Mouse (Mus musculus) lung, adult 2 months (tissue): ENCODE data around the gene Hook2. TPM values are rescaled to one million over a fixed set of nuclear protein-coding genes. Genes with fewer than 3 reads are reported as not detected.

ENCODE experiments used
- DNase-seq: peaks from one replicate; pipeline ENCODE4 v3.0.0; 2022
- H3K4me1 ChIP-seq: fragments of 200-500 bp; 2 replicates; pipeline ENCODE4 v1.6.1; 2011; ENCODE audit warnings: low read length; ENCODE audit not compliant: control insufficient read depth, insufficient read depth
- H3K4me3 ChIP-seq: fragments of 200-500 bp; replicated peaks from 2 replicates; pipeline ENCODE3; 2011; ENCODE audit warnings: low read depth, mild to moderate bottlenecking, control low read depth, low read length; ENCODE audit errors: extremely low read depth
- CTCF ChIP-seq: fragments of 200-500 bp; IDR thresholded peaks from 2 replicates; pipeline ENCODE4 v1.5.1; 2011; ENCODE audit warnings: mild to moderate bottlenecking, low read length, control low read depth; ENCODE audit not compliant: insufficient read depth
- POLR2A ChIP-seq: fragments of 200-500 bp; IDR thresholded peaks from 2 replicates; pipeline ENCODE4 v1.6.1; 2011; ENCODE audit warnings: low read depth, mild to moderate bottlenecking, control low read depth, low read length, borderline replicate concordance; ENCODE audit errors: extremely low read depth
- WGBS: fragments of 180-500 bp; shearing (Covaris S2); methylation state at CpG from one replicate; pipeline ENCODE4 v1.1.7; 2018; 5-methylcytosine and 5-hydroxymethylcytosine counted together
- polyA plus RNA-seq: library from polyadenylated mRNA; depleted of rRNA; stranded (reverse); fragments of >200 nt; gene quantifications from 2 replicates; pipeline ENCODE4 v1.2.3, GENCODE M21; 2012

Hook2 gene
- polyA plus RNA-seq, 1 experiment: 10.5 TPM

DNA sequence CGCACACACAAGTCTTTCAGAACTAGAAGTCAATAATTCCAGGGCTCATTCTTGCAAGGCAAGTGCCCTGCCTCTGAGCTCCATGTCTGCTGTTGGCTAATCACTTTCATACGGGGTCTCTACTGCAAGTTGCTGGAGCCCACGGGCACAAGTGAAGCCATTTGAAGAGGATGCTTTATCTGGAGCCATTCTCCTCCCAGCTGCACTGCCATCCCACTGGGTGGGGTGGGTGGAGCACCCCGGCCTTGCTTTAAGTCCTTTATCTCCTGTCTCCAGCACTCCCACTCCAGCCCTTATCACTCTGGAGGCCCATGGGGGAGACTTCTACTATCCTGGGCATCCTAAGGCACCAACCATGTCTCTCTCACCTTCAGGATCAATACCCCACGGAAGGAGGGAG is 19.5 kb upstream of the Hook2 start:
- DNase-seq: no peak
- no peak overlapping the region for H3K4me3 ChIP-seq
- 62% methylated on average over 5 of the region's 5 CpGs for WGBS
- no peak for TF ChIP-seq POLR2A
- TF ChIP-seq CTCF: no peak
- H3K4me1 ChIP-seq: peaks cover 12% of the 10 kb centered on the region

DNA sequence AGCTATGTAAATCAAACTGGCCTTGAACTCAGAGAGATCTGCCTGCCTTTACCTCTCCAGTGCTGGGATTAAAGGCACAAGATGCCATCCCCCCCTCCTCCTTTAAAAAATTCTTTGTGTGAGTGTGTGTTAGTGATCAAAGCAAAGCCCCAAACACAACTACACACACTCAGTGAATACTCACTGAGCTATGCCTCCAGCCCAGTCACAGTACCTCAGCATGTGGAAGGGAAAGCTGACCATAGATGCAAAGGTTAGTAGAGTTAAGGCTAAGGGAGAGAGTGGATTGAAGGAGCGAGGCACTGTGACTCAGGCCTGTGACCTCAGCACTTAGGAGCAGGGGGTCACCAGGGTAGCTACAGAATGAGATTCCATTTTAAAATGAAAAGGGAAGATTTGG is 17.3 kb upstream of the Hook2 start:
- 96% methylated on average over 1 of the region's 1 CpGs for WGBS
- no peak for TF ChIP-seq CTCF
- TF ChIP-seq POLR2A: no peak
- H3K4me1 ChIP-seq: peaks cover 11% of the 10 kb centered on the region
- DNase-seq: no peak
- H3K4me3 ChIP-seq: no peak overlapping the region

DNA sequence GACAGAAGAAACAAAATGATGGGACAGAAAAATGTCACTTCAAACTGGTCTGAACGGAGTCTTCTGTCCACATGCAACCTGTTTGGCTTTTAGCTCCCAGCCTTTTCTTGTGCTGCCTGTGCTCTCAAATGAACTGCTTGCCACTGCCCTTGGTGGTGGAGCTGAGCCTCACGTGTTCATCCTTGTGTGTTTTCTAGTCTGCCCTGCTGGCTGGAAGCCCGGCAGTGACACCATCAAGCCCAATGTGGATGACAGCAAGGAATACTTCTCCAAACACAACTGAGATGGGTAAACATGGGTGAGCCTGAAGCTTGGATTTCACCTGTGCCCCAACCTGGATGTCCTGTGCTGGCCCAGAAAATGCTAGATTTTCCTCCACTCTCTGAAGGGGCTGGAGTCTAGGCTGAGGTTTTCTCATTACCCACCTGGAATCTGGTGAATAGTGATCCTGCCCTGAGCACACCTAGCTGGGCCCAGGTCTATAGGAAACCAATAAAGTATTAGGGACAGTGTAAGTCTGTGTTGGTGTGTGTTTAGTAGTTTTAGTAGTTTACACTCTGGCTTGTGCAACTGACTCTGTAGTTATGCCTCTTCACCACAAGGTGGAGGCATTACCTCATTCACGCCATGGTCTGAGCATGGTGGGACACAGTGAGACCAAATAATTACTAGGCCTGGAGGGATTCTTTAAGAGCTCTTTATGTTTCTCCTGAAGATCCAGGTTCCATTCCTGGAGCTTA is 16.4 kb upstream of the Hook2 start:
- no peak overlapping the region for H3K4me3 ChIP-seq
- 47% methylated on average over 4 of the region's 4 CpGs for WGBS
- peak; percentile 54 for DNase-seq
- TF ChIP-seq CTCF (peak; percentile 77), POLR2A (no peak)
- peaks cover 14% of the 10 kb centered on the region for H3K4me1 ChIP-seq

DNA sequence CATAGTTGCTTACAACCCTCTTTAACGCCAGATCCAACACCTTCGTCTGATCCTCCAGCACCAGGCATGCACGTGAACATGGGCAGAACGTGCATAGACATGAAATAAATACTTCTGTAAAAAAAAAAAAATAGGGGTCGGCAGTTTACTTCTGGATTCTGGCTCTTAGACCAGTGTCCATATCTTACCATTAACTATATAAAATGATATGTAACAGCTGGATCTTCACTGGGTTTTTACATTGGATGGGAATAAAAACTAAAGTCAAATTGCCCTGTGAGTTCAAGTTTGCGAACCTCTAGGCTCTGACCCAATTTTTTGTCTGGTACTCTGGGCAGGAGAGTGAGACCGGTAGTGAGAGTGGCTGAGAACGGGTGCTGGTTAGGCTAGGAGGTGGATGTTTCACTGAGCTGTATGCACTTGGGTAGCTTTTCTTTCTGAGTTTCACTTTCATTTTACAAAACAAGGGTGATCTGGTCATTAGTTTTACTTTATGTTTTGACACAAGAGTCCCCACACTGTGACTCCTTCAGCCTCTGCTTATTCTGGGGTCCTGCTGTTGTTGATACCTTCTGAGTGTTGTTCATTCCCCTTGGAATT is 15.8 kb upstream of the Hook2 start:
- 65% methylated on average over 8 of the region's 8 CpGs for WGBS
- peaks cover 16% of the 10 kb centered on the region for H3K4me1 ChIP-seq
- TF ChIP-seq POLR2A: no peak
- no peak for TF ChIP-seq CTCF

DNA sequence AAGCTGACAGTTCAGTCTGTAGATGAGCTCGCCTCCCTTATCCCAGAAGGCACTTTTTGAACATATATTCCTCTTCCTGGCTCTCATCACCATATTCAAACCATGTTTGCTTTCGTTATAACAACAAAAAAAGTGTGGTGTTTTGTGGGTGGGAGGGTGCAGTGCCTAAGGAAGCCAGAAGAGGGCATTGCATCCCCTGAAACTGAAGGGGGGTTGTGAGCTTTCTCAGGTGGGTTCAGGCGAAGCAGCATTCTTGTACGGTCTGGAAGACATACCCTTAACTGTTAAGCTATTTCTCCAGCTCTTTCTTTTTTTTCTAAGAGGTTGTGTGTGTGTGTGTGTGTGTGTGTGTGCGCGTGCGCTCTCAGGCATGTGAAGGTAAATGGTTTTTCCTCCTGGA is 15.0 kb upstream of the Hook2 start:
- TF ChIP-seq CTCF: peak; percentile 86
- TF ChIP-seq POLR2A: no peak
- peaks cover 15% of the 10 kb centered on the region for H3K4me1 ChIP-seq
- H3K4me3 ChIP-seq: no peak overlapping the region
- 29% methylated on average over 7 of the region's 7 CpGs for WGBS
- DNase-seq: peak; percentile 71

More for the DNA sequence above, 15.8 kb upstream of the Hook2 start:
- H3K4me3 ChIP-seq: no peak overlapping the region
- no peak for DNase-seq

DNA sequence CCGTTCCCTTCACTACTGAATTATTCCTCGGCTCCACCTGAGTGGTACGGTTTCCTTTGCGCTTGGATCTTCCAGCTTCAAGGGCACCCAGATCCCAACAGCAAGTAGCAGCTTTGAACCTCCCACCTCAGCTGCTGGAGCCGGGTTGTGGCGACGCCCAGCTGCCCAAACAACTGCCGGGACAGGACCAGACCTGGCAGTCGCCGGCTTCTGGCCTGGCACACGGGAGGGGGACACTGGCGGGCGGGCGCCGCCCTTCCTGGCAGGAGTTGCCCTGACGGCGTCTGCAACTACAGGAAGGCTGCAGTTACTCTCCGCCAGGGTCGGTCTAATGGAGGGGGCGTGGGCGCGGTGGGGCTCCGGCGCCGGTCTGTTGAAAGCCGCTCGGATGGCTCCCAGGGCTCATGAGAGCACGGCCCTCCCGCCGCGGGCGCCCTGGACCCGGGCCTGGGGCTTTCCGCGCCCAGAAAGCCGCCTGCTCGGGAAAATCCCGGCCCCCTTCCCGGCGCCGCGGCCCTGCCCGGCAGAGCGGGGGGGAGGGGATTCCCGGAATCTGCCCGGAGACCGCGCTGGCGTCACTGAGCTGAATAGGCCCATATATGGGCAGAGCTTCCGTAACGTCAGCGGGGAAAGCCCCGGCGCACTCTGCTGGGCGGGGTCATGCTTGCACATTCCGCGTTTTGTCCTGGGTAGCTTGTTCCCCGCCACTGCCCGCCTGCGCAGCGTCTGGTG is 14.2 kb upstream of the Hook2 start:
- no peak for TF ChIP-seq CTCF
- TF ChIP-seq POLR2A: peak; percentile 97
- WGBS: 1% methylated on average over 56 of the region's 61 CpGs
- peak; percentile 97 for DNase-seq

DNA sequence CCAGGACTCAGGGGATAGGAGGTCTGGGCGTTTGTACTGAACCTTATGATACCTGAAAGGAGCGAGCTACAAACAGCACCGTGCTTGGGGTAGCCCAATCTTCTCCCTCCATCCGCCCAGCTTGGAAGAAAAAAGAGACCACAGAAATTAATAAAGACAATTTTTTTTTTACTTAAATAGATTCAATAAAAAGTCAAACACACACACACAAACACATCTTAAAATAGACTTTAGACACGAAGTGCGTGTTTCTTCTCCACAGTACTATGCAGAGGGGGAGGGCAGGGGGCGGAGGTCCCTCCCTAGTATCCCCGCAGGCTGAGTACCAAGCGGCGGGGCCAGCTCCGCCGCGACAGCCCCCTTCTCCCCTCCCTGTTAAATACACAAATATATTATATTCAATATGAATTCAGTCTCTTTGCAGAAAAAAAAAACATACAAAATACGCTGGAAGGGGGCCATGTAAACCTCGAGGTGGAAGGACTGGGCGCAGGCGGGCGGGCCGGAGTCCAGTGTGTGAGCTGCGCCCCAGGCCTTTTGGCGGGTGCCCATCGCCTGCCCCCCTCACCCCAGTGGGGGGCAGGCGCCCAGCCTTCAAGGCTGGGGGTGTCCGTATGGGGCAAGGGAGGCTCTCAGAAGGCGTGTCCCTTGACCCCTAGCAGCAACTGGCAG is 13.5 kb upstream of the Hook2 start:
- 1% methylated on average over 25 of the region's 25 CpGs for WGBS
- Histone ChIP-seq H3K4me1 (peaks cover 27% of the 10 kb centered on the region), H3K4me3 (peak overlapping the region; percentile 71)
- no peak for TF ChIP-seq CTCF
- TF ChIP-seq POLR2A: no peak
- DNase-seq: peak; percentile 77

More for the DNA sequence above, 14.2 kb upstream of the Hook2 start:
- H3K4me3 ChIP-seq: peak overlapping the region; percentile 71
- peaks cover 23% of the 10 kb centered on the region for H3K4me1 ChIP-seq

DNA sequence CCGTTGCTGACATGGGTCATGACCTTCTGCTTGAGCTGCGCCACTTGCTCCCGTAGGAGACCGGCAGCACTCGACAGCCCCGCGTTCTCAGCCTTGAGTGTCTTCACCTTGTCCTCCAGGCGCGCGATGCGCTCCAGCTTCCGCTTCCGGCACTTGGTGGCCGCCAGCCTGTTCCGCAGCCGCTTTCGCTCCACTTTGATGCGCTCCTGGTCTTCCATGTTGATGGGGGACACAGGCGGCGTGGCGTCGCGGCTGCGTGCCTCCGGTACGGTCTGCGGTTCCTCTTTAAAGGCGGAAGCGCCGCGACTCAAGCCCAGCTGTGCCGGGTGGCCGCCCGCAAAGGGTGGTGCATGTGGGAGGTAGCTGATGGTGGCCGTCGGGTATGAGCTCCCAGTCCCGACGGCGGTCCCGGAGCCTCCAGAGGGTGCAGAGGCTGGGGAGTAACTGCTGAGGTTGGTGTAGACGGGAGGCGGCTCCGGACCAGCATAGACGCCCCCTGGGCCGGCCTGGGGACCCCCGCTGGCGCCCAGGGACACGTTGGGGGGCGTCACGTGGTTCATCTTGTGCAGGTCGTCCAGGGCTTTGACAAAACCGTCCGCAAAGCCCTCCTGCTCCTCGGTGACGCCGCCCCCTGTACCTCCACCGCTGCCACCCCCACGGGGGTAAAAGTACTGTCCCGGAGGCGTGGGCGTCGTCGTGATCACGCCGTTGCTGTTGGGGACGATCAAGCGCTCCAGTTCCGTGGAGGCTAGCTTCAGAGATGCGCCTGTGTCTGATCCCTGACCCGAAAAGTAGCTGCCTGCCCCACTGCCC is 12.8 kb upstream of the Hook2 start:
- TF ChIP-seq POLR2A (peak; percentile 65; the same call in 1 of the 2 replicates), CTCF (no peak)
- DNase-seq: no peak
- Histone ChIP-seq H3K4me3 (peak overlapping the region; percentile 71), H3K4me1 (peaks cover 34% of the 10 kb centered on the region)
- under 1% methylated on average over 70 of the region's 70 CpGs for WGBS

DNA sequence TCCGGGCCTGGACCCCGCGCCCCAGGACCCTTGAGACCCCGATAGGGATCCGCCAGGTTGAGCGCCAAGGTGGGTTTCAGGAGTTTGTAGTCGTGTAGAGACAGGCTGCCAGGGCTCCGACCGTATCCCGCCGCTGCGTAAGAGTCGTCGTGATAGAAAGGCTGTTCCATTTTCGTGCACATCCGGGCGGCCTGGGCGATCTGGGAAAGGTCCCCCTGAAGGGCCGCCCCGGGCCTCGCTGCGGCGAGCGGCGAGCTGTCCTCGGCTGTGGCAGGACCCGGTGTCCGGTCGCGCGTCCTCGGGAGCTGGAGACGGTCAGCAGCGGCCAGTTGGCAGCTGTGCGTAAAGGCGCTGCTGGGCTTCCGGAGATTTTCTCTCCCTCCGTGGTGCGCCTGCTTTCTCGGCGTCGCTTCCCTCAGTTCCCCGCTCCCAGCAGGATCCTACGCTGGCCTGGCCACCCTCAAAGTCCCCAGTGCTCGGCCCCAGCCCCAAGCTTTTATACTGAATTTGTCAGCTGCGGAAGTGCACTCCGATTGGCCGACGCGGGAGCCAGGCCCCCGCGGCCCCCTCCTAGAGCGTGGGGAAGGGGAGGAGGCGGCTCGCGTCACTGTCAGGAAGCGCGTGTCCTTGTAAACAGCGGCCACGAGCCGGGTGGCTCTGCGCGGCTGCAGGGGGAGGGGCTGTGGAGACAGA is 12.0 kb upstream of the Hook2 start, which contains the start of gene Junb:
TSS of gene Junb (minus strand) at position 471 of the 693 bp plus-strand sequence.
- peak; percentile 98 for DNase-seq
- under 1% methylated on average over 63 of the region's 63 CpGs for WGBS
- no peak for TF ChIP-seq CTCF
- TF ChIP-seq POLR2A: peak; percentile 100
- Histone ChIP-seq H3K4me1 (peaks cover 36% of the 10 kb centered on the region), H3K4me3 (peak within 1 kb of the TSS; percentile 71)
